Mouse (Mus musculus) hindbrain, embryonic 12.5 days (tissue): ENCODE results near the gene Acsm4. TPM values are rescaled to one million over a fixed set of nuclear protein-coding genes. Genes with fewer than 3 reads are reported as not detected.

Experiments
- ATAC-seq: fragments of 200-750 bp; cut with Nextera tagmentation; 2 replicates; pipeline ENCODE4 v1.8.0; 2017; ENCODE audit warnings: moderate TSS enrichment; ENCODE audit not compliant: low FRiP score
- H3K27ac ChIP-seq: fragments of 300-500 bp; sonication (generic); 2 replicates; pipeline ENCODE4 v1.5.1; 2016; ENCODE audit warnings: mild to moderate bottlenecking
- H3K27me3 ChIP-seq: fragments of 300-500 bp; sonication (generic); 2 replicates; pipeline ENCODE4 v1.6.1; 2016; ENCODE audit warnings: mild to moderate bottlenecking
- H3K36me3 ChIP-seq: fragments of 300-500 bp; sonication (generic); 2 replicates; pipeline ENCODE4 v1.6.1; 2016; ENCODE audit warnings: mild to moderate bottlenecking
- H3K4me1 ChIP-seq: fragments of 300-500 bp; sonication (generic); 2 replicates; pipeline ENCODE4 v1.6.1; 2016
- H3K4me2 ChIP-seq: fragments of 300-500 bp; sonication (generic); replicated peaks from 2 replicates; pipeline ENCODE4 v1.6.1; 2016; ENCODE audit warnings: mild to moderate bottlenecking
- H3K4me3 ChIP-seq: fragments of 300-500 bp; sonication (generic); 2 replicates; pipeline ENCODE4 v1.5.1; 2016; ENCODE audit warnings: mild to moderate bottlenecking
- H3K9ac ChIP-seq: fragments of 300-500 bp; sonication (generic); 2 replicates; pipeline ENCODE4 v1.6.1; 2016; ENCODE audit warnings: mild to moderate bottlenecking, moderate library complexity
- H3K9me3 ChIP-seq: fragments of 300-500 bp; sonication (generic); replicated peaks from 2 replicates; pipeline ENCODE4 v1.6.1; 2016; ENCODE audit warnings: mild to moderate bottlenecking
- WGBS: fragments of 180-500 bp; shearing (Covaris S2); methylation state at CpG from one replicate; pipeline ENCODE4 v1.1.7; 2016; 5-methylcytosine and 5-hydroxymethylcytosine counted together
- polyA plus RNA-seq: library from polyadenylated mRNA; unstranded; fragments of >200 nt; fragmentation: Nextera tagmentation; extraction: Ambion mirVana; gene quantifications from 2 replicates; pipeline ENCODE4 v1.2.1, GENCODE M21; 2016

Gene Acsm4
- polyA plus RNA-seq = not detected in 2 replicates

DNA sequence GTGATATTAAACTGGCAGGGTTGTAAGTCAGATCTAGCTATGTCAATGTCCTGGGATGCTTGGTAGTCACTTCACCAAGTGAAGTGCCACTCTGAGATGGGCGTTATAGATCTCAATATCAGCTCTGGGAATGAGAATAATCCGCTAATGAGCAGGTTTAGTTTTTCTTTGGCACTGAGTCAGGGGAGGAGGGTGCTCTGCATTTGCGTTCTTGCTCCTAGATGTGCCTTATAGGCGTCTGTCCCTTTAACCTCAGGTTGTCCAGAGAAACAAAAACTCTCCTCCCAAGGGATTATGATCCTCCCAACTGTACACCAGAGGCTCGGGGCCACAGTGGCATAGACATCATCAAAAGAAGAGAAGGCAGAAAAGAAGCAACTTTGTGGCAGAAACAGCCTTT is at the start of gene Acsm4:
Acsm4 (plus strand) TSS at position 301 of the 400 bp plus-strand sequence.
- Histone ChIP-seq H3K36me3 (no peaks in the 10 kb centered on the region), H3K4me2 (no peak within 1 kb of the TSS), H3K9me3 (no peaks in the 10 kb centered on the region), H3K9ac (no peak within 1 kb of the TSS), H3K27me3 (no peaks in the 10 kb centered on the region), H3K4me3 (no peak within 1 kb of the TSS), H3K27ac (no peak within 1 kb of the TSS), H3K4me1 (no peaks in the 10 kb centered on the region)
- ATAC-seq = no peak
- WGBS = 71% methylated on average over 5 of the region's 5 CpGs

GRCm38 (mm10) chr7:119642307-119642706 is 47.5 kb upstream of the Acsm4 start:
- 80% methylated on average over 5 of the region's 5 CpGs for WGBS
- H3K4me3 ChIP-seq = no peak overlapping the region
- H3K36me3 ChIP-seq = no peaks in the 10 kb centered on the region

GRCm38 (mm10) chr7:119667893-119668292 is 21.9 kb upstream of the Acsm4 start:
- 89% methylated on average over 3 of the region's 3 CpGs for WGBS
- Histone ChIP-seq H3K9ac (no peak overlapping the region), H3K9me3 (no peaks in the 10 kb centered on the region), H3K4me1 (no peaks in the 10 kb centered on the region), H3K27me3 (no peaks in the 10 kb centered on the region), H3K4me2 (no peak overlapping the region), H3K4me3 (no peak overlapping the region), H3K27ac (no peak overlapping the region), H3K36me3 (no peaks in the 10 kb centered on the region)
- ATAC-seq = no peak

More at GRCm38 (mm10) chr7:119642307-119642706, 47.5 kb upstream of the Acsm4 start:
- no peak for ATAC-seq
- no peaks in the 10 kb centered on the region for H3K4me1 ChIP-seq
- no peaks in the 10 kb centered on the region for H3K27me3 ChIP-seq
- no peaks in the 10 kb centered on the region for H3K9me3 ChIP-seq
- no peak overlapping the region for H3K27ac ChIP-seq
- no peak overlapping the region for H3K4me2 ChIP-seq
- H3K9ac ChIP-seq = no peak overlapping the region

DNA sequence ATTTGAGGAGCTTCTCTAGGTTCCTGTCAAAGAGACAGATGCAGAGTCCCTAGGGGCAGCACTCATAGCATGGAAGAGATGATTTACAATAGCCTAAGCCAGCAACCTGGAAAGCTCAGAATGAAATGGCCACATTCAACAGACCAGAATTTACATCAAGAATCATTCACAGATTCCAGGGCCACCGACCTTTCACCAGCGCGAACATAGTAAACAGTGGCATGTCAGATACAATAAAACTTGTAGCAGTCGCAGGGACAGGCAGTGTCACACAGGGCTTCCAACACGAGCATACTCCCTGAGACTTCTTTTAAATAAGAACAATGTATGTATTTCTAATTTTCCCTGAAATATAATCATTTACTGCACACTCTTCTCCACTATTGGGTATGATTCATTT is 19.4 kb upstream of the Acsm4 start:
- H3K4me3 ChIP-seq = no peak overlapping the region
- WGBS = 79% methylated on average over 5 of the region's 5 CpGs
- H3K27ac ChIP-seq = no peak overlapping the region
- H3K9ac ChIP-seq = no peak overlapping the region
- no peaks in the 10 kb centered on the region for H3K4me1 ChIP-seq
- no peaks in the 10 kb centered on the region for H3K27me3 ChIP-seq
- no peak for ATAC-seq
- no peak overlapping the region for H3K4me2 ChIP-seq
- no peaks in the 10 kb centered on the region for H3K9me3 ChIP-seq
- H3K36me3 ChIP-seq = no peaks in the 10 kb centered on the region

DNA sequence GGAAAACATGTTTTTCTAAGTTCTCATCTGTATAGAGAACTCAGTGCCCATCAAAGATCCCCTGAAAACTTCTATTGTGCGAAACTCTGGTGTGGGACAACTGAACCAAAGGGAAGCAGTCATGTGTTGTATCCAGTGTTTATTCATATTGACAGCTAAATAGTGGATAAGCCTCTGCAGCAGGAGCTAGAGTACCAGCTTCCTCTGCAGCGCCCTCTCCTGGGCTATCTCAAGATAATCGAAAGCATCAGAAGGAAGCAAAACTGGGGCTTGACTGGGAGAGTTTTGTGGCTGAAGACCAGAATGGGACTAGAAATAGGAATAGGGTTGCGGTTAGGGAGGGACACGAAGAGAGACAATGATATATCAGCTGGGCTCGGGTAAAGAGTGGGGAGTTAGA is 18.9 kb upstream of the Acsm4 start:
- Histone ChIP-seq H3K4me1 (no peaks in the 10 kb centered on the region), H3K4me2 (no peak overlapping the region), H3K27ac (no peak overlapping the region), H3K27me3 (no peaks in the 10 kb centered on the region), H3K4me3 (no peak overlapping the region), H3K9me3 (no peaks in the 10 kb centered on the region), H3K9ac (no peak overlapping the region), H3K36me3 (no peaks in the 10 kb centered on the region)
- ATAC-seq = no peak
- WGBS = 43% methylated on average over 6 of the region's 6 CpGs

DNA sequence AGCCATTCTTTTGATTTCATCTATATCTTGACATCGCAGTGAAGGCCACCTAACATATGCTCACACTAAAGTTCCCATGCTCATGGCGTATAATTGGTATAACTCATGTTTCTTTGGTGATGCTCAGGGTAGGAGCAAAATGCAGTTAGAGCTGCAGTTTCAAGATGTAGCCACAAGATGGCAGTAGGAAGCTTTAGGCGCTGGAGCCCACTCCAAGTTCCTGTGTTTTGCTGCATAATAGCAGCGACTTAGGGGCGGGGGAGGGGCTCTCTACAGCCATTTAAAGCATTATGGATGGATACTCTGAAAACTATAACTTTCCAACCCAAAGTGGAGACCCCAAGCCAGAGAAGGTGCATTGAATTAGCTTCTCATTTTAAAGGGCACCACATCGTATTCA is 16.4 kb upstream of the Acsm4 start:
- Histone ChIP-seq H3K27me3 (no peaks in the 10 kb centered on the region), H3K9ac (no peak overlapping the region), H3K4me3 (no peak overlapping the region), H3K27ac (no peak overlapping the region), H3K36me3 (no peaks in the 10 kb centered on the region), H3K4me1 (no peaks in the 10 kb centered on the region), H3K9me3 (no peaks in the 10 kb centered on the region), H3K4me2 (no peak overlapping the region)
- 21% methylated on average over 6 of the region's 6 CpGs for WGBS
- peak; percentile 22; the same call in 1 of the 2 replicates for ATAC-seq

GRCm38 (mm10) chr7:119680107-119680506 is 9.7 kb upstream of the Acsm4 start:
- Histone ChIP-seq H3K4me2 (no peak overlapping the region), H3K4me3 (no peak overlapping the region), H3K9me3 (no peaks in the 10 kb centered on the region), H3K27me3 (no peaks in the 10 kb centered on the region), H3K27ac (no peak overlapping the region), H3K9ac (no peak overlapping the region), H3K4me1 (no peaks in the 10 kb centered on the region), H3K36me3 (no peaks in the 10 kb centered on the region)
- WGBS = 70% methylated on average over 8 of the region's 8 CpGs
- ATAC-seq = no peak

DNA sequence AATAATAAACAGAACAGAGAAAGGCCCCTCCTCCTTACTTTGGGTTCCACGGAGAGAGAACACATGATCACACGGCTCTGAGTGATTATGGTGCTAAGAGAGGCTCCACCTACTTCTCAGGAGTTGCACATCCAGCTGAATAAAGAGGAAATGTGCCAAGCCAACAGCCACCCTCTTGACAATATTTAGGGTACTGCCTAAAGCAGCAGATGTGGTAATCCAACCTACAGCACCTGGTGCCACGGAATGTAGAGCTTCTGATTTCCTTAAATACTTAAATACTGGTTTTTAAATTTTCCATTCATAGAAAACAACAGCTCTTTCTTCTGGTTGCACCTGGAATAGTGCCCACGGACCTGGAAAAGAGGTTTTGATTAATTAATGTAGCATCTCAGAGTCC is 7.1 kb upstream of the Acsm4 start:
- ATAC-seq = no peak
- H3K4me2 ChIP-seq = no peak overlapping the region
- 82% methylated on average over 4 of the region's 4 CpGs for WGBS

DNA sequence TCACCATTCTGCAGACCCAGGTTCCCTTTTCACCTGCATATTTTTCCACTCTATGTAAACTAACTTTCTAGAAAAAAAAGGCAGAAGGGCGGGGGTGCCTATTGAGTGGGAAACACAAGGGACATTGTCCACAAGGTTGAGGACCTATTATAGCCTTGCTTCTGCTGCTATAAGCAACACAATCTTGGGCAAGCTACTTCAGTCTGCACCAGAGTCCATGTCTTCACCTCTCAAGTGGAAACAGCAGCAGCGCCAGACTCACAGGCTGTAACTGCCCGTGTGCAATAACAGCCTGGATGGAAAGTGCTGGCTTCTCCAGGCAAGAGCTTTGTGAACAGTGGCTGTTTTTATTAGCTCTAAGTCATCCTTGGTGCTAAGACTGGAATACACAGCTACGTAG is 2.5 kb downstream of the Acsm4 start:
- H3K9ac ChIP-seq = no peak overlapping the region
- no peak overlapping the region for H3K4me2 ChIP-seq
- no peaks in the 10 kb centered on the region for H3K9me3 ChIP-seq
- WGBS = 79% methylated on average over 4 of the region's 4 CpGs
- no peaks in the 10 kb centered on the region for H3K4me1 ChIP-seq
- ATAC-seq = no peak
- no peaks in the 10 kb centered on the region for H3K27me3 ChIP-seq
- H3K27ac ChIP-seq = no peak overlapping the region
- H3K36me3 ChIP-seq = no peaks in the 10 kb centered on the region
- H3K4me3 ChIP-seq = no peak overlapping the region

More for the DNA sequence above, 7.1 kb upstream of the Acsm4 start:
- H3K27me3 ChIP-seq = no peaks in the 10 kb centered on the region
- H3K4me1 ChIP-seq = no peaks in the 10 kb centered on the region
- no peaks in the 10 kb centered on the region for H3K36me3 ChIP-seq
- H3K9me3 ChIP-seq = no peaks in the 10 kb centered on the region
- no peak overlapping the region for H3K9ac ChIP-seq
- H3K4me3 ChIP-seq = no peak overlapping the region
- H3K27ac ChIP-seq = no peak overlapping the region

DNA sequence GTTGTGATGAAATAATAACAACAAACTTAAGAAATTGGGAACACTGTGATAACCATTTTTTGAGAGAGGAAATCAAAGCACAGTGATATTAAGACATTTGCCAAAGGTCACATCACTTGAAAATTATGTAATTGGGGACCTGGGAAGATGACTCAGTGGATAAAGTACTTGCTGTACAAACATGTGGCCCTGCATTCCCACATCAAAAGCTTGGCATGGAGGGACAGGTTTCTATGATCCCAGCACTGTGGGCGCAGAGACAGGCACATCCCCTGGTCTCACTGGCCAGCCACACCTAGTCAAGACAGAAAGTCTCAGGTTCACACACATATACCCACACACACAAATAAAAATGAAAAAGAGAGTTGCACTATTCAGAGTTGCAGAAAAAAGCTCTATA is 5.1 kb downstream of the Acsm4 start:
- no peaks in the 10 kb centered on the region for H3K36me3 ChIP-seq
- no peaks in the 10 kb centered on the region for H3K4me1 ChIP-seq
- 96% methylated on average over 1 of the region's 1 CpGs for WGBS
- no peak overlapping the region for H3K9ac ChIP-seq
- H3K4me3 ChIP-seq = no peak overlapping the region
- no peaks in the 10 kb centered on the region for H3K27me3 ChIP-seq
- H3K27ac ChIP-seq = no peak overlapping the region
- no peaks in the 10 kb centered on the region for H3K9me3 ChIP-seq
- no peak for ATAC-seq
- no peak overlapping the region for H3K4me2 ChIP-seq

GRCm38 (mm10) chr7:119714111-119714510 is 24.3 kb downstream of the Acsm4 start:
- no peak overlapping the region for H3K4me3 ChIP-seq
- no peak for ATAC-seq
- H3K4me2 ChIP-seq = no peak overlapping the region
- no peaks in the 10 kb centered on the region for H3K9me3 ChIP-seq
- 93% methylated on average over 7 of the region's 7 CpGs for WGBS
- H3K27ac ChIP-seq = no peak overlapping the region
- H3K4me1 ChIP-seq = 0 out of 2 replicates have a peak, but pooled peaks cover 3% of the 10 kb centered on the region
- H3K36me3 ChIP-seq = peaks cover 36% of the 10 kb centered on the region
- H3K9ac ChIP-seq = no peak overlapping the region
- H3K27me3 ChIP-seq = no peaks in the 10 kb centered on the region

GRCm38 (mm10) chr7:119720253-119720946 is 30.6 kb downstream of the Acsm4 start, which contains the start of gene Thumpd1:
Gene Thumpd1 (minus strand): TSS chr7:119720798.
- H3K4me2 ChIP-seq = peak within 1 kb of the TSS; percentile 79
- no peaks in the 10 kb centered on the region for H3K9me3 ChIP-seq
- peak within 1 kb of the TSS; percentile 75 for H3K9ac ChIP-seq
- peak; percentile 96 for ATAC-seq
- WGBS = under 1% methylated on average over 60 of the region's 60 CpGs
- H3K27me3 ChIP-seq = peaks cover 3% of the 10 kb centered on the region; the same call in 1 of the 2 replicates
- H3K27ac ChIP-seq = peak within 1 kb of the TSS; percentile 55
- peaks cover 32% of the 10 kb centered on the region for H3K36me3 ChIP-seq
- H3K4me1 ChIP-seq = peaks cover 15% of the 10 kb centered on the region
- peak within 1 kb of the TSS; percentile 72 for H3K4me3 ChIP-seq

DNA sequence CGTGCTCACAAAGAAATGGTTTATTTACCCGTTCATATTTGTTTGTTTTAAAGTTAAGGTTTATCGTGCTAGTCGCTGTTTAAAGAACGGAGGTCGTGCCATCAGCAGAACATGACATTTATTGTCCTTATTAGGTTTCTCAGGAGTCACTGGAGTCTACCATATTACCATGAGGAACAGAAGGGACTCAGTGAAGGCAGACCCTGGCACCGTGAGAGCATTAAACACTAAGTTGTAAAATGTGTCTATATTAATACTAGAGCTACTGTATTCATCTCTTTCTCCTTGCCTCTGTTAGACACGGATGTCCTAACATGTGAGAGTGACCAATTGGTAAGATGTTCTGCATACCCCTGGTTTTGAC is 31.1 kb downstream of the Acsm4 start:
- peak overlapping the region; percentile 75 for H3K9ac ChIP-seq
- H3K36me3 ChIP-seq = peaks cover 27% of the 10 kb centered on the region
- H3K4me1 ChIP-seq = peaks cover 15% of the 10 kb centered on the region
- H3K27me3 ChIP-seq = peaks cover 3% of the 10 kb centered on the region; the same call in 1 of the 2 replicates
- ATAC-seq = peak; percentile 65
- peak overlapping the region; percentile 72 for H3K4me3 ChIP-seq
- no peak overlapping the region for H3K27ac ChIP-seq
- no peaks in the 10 kb centered on the region for H3K9me3 ChIP-seq
- H3K4me2 ChIP-seq = peak overlapping the region; percentile 79
- 17% methylated on average over 8 of the region's 8 CpGs for WGBS
